Mouse (Mus musculus) left cerebral cortex, adult 8-10 months (tissue): ENCODE data around the gene Gm20388. TPM values are rescaled to one million over a fixed set of nuclear protein-coding genes. Genes with fewer than 3 reads are reported as not detected.
A peak's percentile ranks its signal among the peaks of the same experiment; 100 is the strongest.

ENCODE experiments used
- DNase-seq, 2 experiments: peaks; one replicate each; pipeline ENCODE4 v3.0.0; 2022; ENCODE audit warnings: low spot score in 2 of 2
- total RNA-seq, 4 experiments: library from RNA; stranded (reverse); gene quantifications; 2 replicates each; pipeline ENCODE4 v1.2.4; 2022

The Gm20388 gene
- total RNA-seq, 4 experiments from 2014 or later = 10.4 to 20.8 (median 16.4) TPM

- DNase-seq = no peak
These were observed 3206.6 kb downstream of the Gm20388 start, which contains the start of gene Cpne7 for GRCm38 (mm10) chr8:123117127-123117731. Gene Cpne7, plus strand, starts transcription at chr8:123117374.

GRCm38 (mm10) chr8:123117744-123118143 lies 3207.1 kb downstream of the Gm20388 start:
- DNase-seq = no peak

- DNase-seq = no peak
These were observed 3211.4 kb downstream of the Gm20388 start for GRCm38 (mm10) chr8:123122059-123122458.

DNA sequence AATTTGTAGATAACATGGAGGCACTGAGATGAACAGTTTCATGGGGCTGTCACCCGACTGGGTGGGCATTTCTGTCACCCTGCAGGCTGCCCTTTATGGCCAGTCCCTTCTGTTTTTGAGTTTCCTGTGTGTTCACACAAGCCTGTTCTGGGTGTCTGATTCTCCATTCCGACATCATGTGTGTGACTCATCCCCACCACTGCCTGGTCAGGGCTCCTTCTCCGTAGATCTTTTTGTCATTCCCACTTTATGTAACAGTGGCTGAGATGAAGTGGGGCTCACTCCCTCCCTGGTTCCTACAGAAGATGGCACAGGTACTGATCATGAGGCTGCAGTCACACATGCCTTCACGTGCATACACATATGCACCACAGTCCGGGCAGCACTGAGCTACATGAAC lies 3212.0 kb downstream of the Gm20388 start:
- DNase-seq = no peak

DNA sequence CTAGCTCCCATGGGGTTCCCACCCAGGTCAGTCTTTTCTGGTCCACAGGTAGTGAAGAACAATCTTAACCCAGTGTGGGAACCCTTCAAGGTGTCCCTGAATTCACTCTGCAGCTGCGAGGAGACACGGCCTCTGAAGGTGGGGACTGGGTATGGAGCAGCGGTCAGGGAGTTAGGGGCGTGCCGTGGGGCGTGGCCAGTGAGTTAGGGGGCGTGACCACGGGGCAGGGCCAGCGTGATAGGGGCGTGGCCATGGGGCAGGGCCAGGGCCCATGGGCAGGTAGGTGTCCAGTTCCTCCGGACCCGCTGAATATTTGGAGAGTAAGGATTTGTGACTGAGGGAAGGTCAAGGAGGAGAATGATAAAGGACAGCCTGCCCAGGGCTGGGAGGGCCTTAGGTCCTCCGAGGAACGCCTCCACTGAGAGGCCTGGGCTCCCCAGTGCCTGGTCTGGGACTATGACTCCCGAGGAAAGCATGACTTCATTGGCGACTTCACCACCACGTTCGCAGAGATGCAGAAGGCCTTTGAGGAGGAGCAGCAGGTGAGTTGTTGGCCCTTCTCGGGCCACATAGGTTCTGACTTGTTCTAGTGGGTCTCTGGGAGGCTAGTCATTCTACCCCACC lies 3215.7 kb downstream of the Gm20388 start:
- DNase-seq = no peak

GRCm38 (mm10) chr8:123131041-123131440 lies 3220.4 kb downstream of the Gm20388 start:
- DNase-seq = no peak

DNA sequence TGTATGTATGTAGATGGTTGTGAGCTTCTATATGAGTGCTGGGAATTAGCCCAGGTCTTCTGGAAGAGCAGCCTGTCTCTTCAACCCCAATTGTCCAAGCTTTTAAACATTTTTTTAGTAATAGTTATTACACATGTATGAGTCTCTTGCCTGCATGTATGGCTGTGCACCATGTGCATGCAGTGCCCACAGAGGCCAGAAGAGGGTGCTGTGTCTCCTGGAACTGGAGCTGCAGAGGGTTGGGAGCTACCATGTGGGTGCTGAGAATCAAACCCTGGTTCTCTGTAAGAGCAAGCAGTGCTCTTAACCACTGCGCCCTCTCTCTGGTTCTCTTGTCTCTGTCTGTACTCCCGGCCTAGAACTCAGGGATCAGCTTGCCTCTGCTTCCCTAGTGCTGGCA lies 3222.3 kb downstream of the Gm20388 start:
- DNase-seq = no peak

- DNase-seq = no peak
These were observed 3223.6 kb downstream of the Gm20388 start for GRCm38 (mm10) chr8:123134149-123134713.

DNA sequence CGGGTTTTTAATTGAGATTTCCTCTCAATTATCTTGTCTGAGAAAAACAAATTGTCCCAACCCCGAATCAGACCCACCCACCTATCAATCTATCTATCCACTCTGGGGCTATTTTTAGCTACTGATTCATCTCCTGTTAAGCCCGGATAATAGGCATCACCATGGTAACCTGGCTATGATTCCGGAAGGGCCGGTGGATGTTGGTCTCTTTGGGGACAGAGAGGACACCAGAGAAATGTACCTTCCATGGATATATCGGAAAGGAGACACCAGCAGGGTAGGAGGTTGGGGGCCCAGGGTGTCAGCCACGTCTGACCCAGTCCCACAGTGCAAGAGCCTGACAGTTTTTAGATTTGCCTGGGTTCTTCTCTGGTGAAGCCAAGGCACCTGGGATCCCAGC lies 3224.8 kb downstream of the Gm20388 start:
- no peak for DNase-seq

DNA sequence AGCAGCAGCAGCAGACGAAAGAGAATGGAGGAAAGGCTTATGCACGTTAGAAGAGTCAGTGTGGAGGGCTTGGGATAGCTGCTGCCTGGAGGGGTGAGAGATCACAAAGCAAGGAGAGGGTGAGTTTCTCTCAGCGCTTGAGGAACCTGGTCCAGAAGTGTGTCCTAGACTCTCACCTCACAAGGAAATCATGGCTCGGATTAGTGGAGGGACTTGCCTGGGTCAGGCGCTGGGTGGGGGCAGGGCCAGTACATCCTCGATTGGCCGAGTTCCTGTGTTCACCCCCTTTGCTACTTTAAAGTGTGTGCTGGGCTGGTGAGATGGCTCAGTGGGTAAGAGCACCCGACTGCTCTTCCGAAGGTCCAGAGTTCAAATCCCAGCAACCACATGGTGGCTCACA lies 3225.2 kb downstream of the Gm20388 start:
- DNase-seq = no peak

DNA sequence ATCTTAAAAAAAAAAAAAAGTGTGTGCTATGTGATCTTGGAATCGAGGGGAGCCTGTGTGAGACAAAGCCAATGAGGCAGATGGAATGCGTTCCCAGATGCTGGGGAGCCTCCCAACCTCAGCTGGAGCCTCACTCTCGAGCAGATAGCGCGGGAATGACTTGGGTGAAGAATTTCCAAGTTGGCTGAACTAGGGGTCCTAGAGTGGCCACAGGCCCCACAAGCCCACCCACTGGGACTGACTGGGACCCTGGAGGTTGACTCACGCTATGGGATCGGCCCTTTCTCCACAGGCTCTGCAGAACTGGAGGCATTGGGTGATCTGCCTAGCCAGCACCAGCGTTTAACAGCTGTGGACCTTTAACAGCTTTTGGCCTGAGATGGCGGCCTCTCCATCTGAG lies 3225.6 kb downstream of the Gm20388 start:
- DNase-seq = no peak

GRCm38 (mm10) chr8:123137645-123138077 lies 3227.0 kb downstream of the Gm20388 start:
- DNase-seq = peak in 1 of 2 experiments; percentile 83

- no peak for DNase-seq
These were observed 3228.1 kb downstream of the Gm20388 start for GRCm38 (mm10) chr8:123138741-123139140.

- DNase-seq = peak in 1 of 2 experiments; percentile 63
These were observed 3231.3 kb downstream of the Gm20388 start for GRCm38 (mm10) chr8:123141741-123142462.

GRCm38 (mm10) chr8:123145279-123145678 lies 3234.6 kb downstream of the Gm20388 start:
- DNase-seq = no peak

GRCm38 (mm10) chr8:123146390-123146789 lies 3235.7 kb downstream of the Gm20388 start:
- no peak for DNase-seq

DNA sequence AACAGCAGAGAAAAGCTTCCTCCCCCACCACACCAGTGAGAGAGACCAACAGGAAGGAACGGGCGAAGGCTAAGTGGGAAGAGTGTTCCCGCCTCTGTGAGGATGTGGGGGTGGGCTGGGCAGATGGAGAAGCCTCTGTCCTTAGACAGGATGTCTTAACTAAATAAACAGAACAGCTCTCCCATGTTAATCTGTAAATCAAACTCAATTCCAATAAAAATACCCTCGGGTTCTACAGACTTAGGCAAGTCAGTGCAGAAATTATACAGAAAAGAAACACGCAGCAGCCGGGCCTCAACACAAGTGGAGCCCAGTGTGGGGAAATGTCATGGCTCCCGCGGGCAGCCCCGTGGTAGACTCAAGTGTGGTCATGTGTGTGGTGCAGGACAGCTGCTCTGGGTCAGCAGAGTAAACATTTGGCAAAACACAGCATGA lies 3240.1 kb downstream of the Gm20388 start:
- no peak for DNase-seq

DNA sequence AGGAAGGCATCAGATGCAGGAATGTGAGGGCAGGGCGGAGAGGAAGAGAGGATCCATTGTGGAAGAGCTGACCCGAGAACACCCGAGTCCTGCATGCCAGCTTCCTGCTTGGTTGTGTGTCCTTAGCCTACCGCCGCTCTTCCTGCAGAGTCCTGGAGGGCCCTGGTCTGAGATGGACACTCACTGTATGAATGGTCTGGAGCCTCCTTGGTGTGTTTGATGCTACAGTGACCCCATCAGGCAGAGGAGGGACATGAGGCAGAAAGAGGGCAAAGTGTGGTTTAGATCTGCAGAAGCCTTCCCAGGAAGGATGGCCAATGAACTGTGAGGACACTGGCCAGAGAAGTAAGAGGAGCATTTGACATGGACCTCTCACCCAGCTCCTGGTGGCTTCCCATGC lies 3244.5 kb downstream of the Gm20388 start:
- DNase-seq = no peak

DNA sequence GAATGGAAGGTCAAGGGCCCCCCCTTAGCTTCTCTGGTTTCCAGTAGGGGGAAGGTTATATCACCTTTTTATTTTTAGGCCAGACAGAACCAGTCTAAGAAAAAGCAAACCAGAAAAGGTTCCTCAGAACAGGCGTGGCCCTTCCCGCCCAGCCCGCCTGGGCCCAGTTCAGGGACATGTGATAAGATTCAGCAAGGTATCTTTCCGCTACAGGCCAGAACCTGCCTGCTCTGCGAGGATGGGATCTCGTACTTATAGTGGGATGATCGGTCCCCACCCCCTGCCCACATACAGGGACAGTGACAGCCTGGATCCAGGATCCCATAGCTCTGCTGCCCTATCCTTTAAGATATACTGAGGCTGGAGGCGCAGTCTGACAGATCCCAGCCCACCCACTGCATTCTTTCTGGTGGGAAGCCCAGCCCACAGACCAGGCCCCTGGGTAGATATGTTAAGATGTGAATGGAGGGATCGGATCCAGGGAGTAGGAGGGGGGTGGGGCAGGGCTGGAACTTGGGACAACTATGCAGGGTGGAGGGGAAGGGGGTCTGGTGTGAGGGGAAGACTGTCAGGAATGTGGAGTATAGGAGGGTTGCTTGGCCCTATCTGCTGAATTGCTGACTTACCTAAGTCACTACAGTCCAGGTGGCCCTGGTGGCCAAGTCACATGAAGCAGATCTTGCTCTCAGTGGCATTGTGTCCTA lies 3245.6 kb downstream of the Gm20388 start:
- no peak for DNase-seq

- no peak for DNase-seq
These were observed 3247.3 kb downstream of the Gm20388 start, which contains the start of gene Sult5a1 for GRCm38 (mm10) chr8:123157888-123158465. Gene Sult5a1, minus strand, starts transcription at chr8:123158315.

DNA sequence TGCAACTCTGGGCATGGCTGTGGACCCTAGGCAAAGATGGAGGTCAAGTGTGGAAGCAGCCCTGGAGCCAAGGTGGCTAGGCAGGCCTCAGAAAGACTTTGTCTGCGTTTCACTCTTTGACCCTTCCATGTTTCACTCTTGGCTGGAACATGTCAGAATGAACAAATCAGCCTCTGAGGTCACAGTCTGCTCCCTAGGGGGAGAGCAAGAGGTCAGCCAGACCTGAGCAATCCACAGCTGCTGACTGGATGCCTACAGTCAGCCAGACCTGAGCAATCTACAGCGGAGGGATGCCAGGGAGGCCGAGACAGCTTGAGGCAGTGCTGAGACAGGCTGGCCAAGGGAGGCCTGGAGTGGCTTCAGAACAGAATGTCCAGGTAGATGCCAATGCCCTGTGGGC lies 3270.8 kb downstream of the Gm20388 start:
- no peak for DNase-seq
